Mouse (Mus musculus): Measurements from ENCODE around the gene Shroom3. TPM values are rescaled to one million over a fixed set of nuclear protein-coding genes. Genes with fewer than 3 reads are reported as not detected.

Gene Shroom3
- polyA plus RNA-seq, 1 experiment from 2014 or later = 2.9 TPM

DNA sequence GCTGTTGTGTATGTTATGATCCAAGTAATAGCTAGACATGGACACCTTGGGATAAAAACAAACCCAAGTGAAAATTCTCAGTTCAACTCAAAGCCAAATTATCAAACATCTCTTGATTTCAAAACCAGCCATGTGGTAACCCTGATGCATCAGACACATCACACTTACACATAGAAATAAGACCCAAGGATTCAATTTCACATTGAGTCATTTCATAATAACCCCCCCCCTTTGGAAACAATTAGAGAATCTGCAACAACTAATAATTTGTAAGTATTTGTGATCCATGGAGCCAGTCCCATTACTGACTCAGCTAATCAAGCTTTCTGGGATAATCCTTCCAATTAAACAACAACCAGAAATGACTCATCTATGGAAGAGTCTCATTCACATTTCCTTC lies 190.3 kb downstream of the Shroom3 start:
- no peak overlapping the region for H3K9ac ChIP-seq (replicated peaks; ENCODE audit: low read depth, low read length)
- ATAC-seq (ENCODE audit: low read depth) = no peak
- H3K36me3 ChIP-seq (ENCODE audit: control insufficient read depth, insufficient read depth, low read length) = no peaks in the 10 kb centered on the region

DNA sequence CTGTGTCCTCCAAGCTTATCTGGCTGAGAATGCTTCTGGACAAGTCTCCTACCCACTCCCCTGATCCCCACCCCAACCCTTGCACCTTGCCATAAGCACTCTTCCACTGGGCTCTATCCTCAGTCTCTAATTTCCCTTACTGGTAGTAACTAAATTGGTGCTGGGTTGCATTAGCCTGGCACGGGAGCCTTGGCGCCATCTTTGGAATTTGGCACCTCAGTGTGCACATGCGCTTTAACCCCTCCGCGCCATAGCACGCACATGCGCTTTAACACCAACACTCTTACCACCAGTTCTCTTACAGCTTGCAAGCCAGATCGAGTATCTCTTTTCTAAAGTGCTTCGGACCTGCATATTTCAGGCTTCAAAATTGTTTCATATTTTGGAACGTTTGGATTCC lies 192.6 kb downstream of the Shroom3 start:
- no peaks in the 10 kb centered on the region for H3K4me1 ChIP-seq (ENCODE audit: control insufficient read depth, insufficient read depth, low read length)

More for the DNA sequence above, 190.3 kb downstream of the Shroom3 start:
- H3K4me2 ChIP-seq (ENCODE audit: low read depth, low read length) = no peak overlapping the region
- H3K27me3 ChIP-seq (ENCODE audit: control insufficient read depth, insufficient read depth, low read length) = no peaks in the 10 kb centered on the region
- H3K4me1 ChIP-seq (ENCODE audit: control insufficient read depth, insufficient read depth, low read length) = no peaks in the 10 kb centered on the region
- H3K4me3 ChIP-seq (ENCODE audit: low read depth, low read length) = no peak overlapping the region
- H3K9me3 ChIP-seq (ENCODE audit: control insufficient read depth, low read length) = no peaks in the 10 kb centered on the region
- no peak overlapping the region for H3K27ac ChIP-seq (ENCODE audit: low read depth, low read length)

DNA sequence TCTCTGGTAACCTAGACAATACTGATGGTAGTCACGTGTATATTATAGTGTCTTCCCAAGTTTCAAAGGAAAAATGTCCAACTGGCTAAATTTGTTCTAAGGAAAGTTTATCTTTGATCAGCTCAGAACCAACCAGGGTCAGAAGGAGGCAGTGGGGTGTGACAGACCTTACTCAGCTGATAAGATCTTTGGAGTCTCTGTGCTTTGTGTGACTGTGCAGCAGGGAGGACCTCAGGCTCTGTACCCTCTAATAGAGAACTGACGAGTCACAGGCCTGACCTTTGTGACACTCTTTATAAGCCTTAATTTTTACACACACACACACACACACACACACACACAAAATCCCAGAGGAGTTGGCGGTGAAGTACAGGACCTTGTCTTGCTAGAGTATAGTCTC lies 193.9 kb downstream of the Shroom3 start:
- Histone ChIP-seq H3K9ac (replicated peaks; ENCODE audit: low read depth, low read length) (no peak overlapping the region), H3K4me3 (ENCODE audit: low read depth, low read length) (no peak overlapping the region), H3K9me3 (ENCODE audit: control insufficient read depth, low read length) (no peaks in the 10 kb centered on the region), H3K4me2 (ENCODE audit: low read depth, low read length) (no peak overlapping the region), H3K27me3 (ENCODE audit: control insufficient read depth, insufficient read depth, low read length) (no peaks in the 10 kb centered on the region), H3K4me1 (ENCODE audit: control insufficient read depth, insufficient read depth, low read length) (no peaks in the 10 kb centered on the region), H3K36me3 (ENCODE audit: control insufficient read depth, insufficient read depth, low read length) (no peaks in the 10 kb centered on the region), H3K27ac (ENCODE audit: low read depth, low read length) (no peak overlapping the region)
- ATAC-seq (ENCODE audit: low read depth) = no peak
- WGBS = 82% methylated on average over 3 of the region's 3 CpGs

More for the DNA sequence above, 192.6 kb downstream of the Shroom3 start:
- no peak overlapping the region for H3K9ac ChIP-seq (replicated peaks; ENCODE audit: low read depth, low read length)
- H3K27me3 ChIP-seq (ENCODE audit: control insufficient read depth, insufficient read depth, low read length) = no peaks in the 10 kb centered on the region
- H3K36me3 ChIP-seq (ENCODE audit: control insufficient read depth, insufficient read depth, low read length) = no peaks in the 10 kb centered on the region
- 95% methylated on average over 10 of the region's 10 CpGs for WGBS
- no peak for ATAC-seq (ENCODE audit: low read depth)
- no peak overlapping the region for H3K27ac ChIP-seq (ENCODE audit: low read depth, low read length)
- no peak overlapping the region for H3K4me3 ChIP-seq (ENCODE audit: low read depth, low read length)
- H3K4me2 ChIP-seq (ENCODE audit: low read depth, low read length) = no peak overlapping the region
- no peaks in the 10 kb centered on the region for H3K9me3 ChIP-seq (ENCODE audit: control insufficient read depth, low read length)

DNA sequence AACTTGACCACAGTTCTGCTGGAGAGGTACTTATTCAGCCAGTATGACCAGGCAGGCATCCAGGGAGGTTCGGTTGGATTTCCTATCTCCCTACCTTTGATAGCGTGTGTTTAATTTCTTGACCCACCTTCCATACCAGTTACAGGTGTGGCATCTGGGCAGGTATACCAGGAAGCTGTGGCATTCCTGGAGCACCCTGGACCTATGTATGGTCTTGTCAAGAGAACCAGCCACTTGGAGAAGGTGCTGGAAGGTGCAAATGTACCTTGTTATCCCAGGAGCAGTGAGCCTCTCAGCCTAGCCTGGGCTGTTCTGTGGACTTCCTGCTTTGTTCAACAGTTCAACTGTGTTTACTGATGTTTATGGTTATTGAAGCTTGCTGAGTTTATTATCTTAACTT lies 197.2 kb downstream of the Shroom3 start:
- Histone ChIP-seq H3K9ac (replicated peaks; ENCODE audit: low read depth, low read length) (no peak overlapping the region), H3K9me3 (ENCODE audit: control insufficient read depth, low read length) (no peaks in the 10 kb centered on the region), H3K4me3 (ENCODE audit: low read depth, low read length) (no peak overlapping the region), H3K27me3 (ENCODE audit: control insufficient read depth, insufficient read depth, low read length) (no peaks in the 10 kb centered on the region), H3K27ac (ENCODE audit: low read depth, low read length) (no peak overlapping the region), H3K4me2 (ENCODE audit: low read depth, low read length) (no peak overlapping the region), H3K4me1 (ENCODE audit: control insufficient read depth, insufficient read depth, low read length) (no peaks in the 10 kb centered on the region), H3K36me3 (ENCODE audit: control insufficient read depth, insufficient read depth, low read length) (no peaks in the 10 kb centered on the region)
- WGBS = 100% methylated on average over 2 of the region's 2 CpGs
- ATAC-seq (ENCODE audit: low read depth) = no peak

DNA sequence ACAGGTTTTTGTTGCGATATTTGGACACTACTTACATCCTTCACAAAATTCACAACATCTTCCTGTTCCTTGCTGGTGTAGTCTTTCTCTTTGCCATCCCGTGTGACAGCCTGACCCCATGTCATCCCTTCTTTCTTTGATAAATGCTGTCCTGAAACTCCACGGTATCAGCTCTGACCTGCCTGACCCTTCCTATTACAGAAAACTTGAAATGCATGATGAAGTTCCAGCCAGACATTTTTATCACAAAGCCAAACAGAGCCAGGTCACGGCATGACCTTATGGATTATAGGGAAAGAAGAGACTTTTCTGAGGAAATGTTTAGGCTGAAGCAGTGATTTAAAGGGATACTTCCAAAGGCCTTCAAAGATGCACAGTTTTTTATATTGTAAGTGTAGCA lies 197.7 kb downstream of the Shroom3 start:
- Histone ChIP-seq H3K27ac (ENCODE audit: low read depth, low read length) (no peak overlapping the region), H3K9me3 (ENCODE audit: control insufficient read depth, low read length) (no peaks in the 10 kb centered on the region), H3K9ac (replicated peaks; ENCODE audit: low read depth, low read length) (no peak overlapping the region), H3K36me3 (ENCODE audit: control insufficient read depth, insufficient read depth, low read length) (no peaks in the 10 kb centered on the region), H3K4me1 (ENCODE audit: control insufficient read depth, insufficient read depth, low read length) (no peaks in the 10 kb centered on the region), H3K4me2 (ENCODE audit: low read depth, low read length) (no peak overlapping the region), H3K27me3 (ENCODE audit: control insufficient read depth, insufficient read depth, low read length) (no peaks in the 10 kb centered on the region), H3K4me3 (ENCODE audit: low read depth, low read length) (no peak overlapping the region)
- no peak for ATAC-seq (ENCODE audit: low read depth)
- 58% methylated on average over 4 of the region's 4 CpGs for WGBS

DNA sequence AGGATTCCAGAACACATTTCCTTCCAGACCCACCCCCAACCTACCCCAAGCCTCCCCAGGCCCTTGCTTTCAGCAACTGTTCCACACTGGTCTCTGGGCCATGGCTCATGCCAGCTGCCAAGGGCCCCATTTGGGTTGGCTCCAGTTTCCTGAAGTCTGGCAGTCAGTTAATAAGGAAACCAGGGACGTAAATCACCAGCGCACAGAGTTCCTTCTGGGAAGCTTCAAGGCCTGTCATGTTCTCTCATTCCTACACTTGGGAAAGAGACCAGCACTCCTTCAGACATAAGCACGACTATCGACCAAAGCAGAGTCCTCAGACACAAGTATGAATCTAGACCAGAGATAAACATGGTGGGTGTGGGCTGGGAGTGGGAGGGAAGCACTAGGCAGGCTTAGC lies 202.9 kb downstream of the Shroom3 start:
- H3K4me1 ChIP-seq (ENCODE audit: control insufficient read depth, insufficient read depth, low read length) = no peaks in the 10 kb centered on the region
- 85% methylated on average over 4 of the region's 4 CpGs for WGBS
- no peaks in the 10 kb centered on the region for H3K9me3 ChIP-seq (ENCODE audit: control insufficient read depth, low read length)
- H3K4me2 ChIP-seq (ENCODE audit: low read depth, low read length) = no peak overlapping the region
- no peak for ATAC-seq (ENCODE audit: low read depth)
- no peaks in the 10 kb centered on the region for H3K36me3 ChIP-seq (ENCODE audit: control insufficient read depth, insufficient read depth, low read length)
- H3K27ac ChIP-seq (ENCODE audit: low read depth, low read length) = no peak overlapping the region
- H3K4me3 ChIP-seq (ENCODE audit: low read depth, low read length) = no peak overlapping the region
- no peak overlapping the region for H3K9ac ChIP-seq (replicated peaks; ENCODE audit: low read depth, low read length)
- no peaks in the 10 kb centered on the region for H3K27me3 ChIP-seq (ENCODE audit: control insufficient read depth, insufficient read depth, low read length)

DNA sequence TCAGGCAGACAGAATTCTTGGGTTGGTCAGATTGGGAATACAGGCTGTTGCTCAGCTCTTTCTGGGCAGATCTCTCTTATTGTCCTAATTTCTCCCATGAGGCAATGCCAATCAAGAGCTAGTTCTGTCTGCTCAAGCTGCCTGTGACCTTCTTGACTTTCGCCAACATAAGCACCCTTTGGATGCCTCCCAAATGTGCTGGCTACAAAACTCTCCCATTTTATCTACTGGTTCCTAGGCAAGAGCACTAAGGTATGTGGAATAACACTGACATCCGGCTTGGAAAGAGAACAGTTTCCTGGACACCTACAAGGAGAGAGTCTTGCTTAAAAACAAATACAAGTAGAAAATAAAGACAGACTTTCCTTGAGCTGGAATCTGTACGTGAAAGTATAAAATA lies 204.3 kb downstream of the Shroom3 start:
- Histone ChIP-seq H3K4me3 (ENCODE audit: low read depth, low read length) (no peak overlapping the region), H3K4me2 (ENCODE audit: low read depth, low read length) (no peak overlapping the region), H3K36me3 (ENCODE audit: control insufficient read depth, insufficient read depth, low read length) (no peaks in the 10 kb centered on the region), H3K4me1 (ENCODE audit: control insufficient read depth, insufficient read depth, low read length) (no peaks in the 10 kb centered on the region), H3K27ac (ENCODE audit: low read depth, low read length) (no peak overlapping the region), H3K27me3 (ENCODE audit: control insufficient read depth, insufficient read depth, low read length) (no peaks in the 10 kb centered on the region), H3K9ac (replicated peaks; ENCODE audit: low read depth, low read length) (no peak overlapping the region), H3K9me3 (ENCODE audit: control insufficient read depth, low read length) (no peaks in the 10 kb centered on the region)
- ATAC-seq (ENCODE audit: low read depth) = no peak
- WGBS = 63% methylated on average over 3 of the region's 3 CpGs

DNA sequence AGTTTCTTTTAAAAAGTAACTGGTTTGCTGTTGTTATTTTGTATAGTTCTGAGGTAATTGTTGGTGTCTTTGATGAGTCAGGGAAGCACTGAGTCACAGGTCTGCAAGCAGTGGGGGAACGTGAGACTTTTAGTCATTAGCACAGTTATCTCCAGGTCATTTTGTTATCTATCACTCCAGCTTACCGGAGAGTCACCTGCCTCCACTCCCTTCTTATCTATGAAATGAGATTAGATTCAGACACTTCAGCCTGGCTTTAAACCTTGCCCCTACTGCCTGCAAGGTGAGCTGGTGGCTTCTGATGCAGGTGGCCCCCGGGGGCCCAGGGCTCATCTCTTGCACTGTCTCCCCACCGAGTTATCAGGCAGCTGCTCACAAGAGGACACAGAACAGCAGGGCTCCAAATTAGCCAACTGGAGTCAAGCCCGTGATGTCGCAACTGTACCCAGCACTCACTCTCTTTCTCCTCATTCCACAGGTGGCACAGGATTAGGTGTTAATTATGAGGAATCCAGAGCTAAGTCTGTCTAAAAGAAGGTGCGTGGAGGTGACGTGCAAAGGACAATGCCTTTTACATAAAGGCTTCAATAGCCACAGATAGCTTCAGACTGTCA lies 205.5 kb downstream of the Shroom3 start:
- Histone ChIP-seq H3K9me3 (ENCODE audit: control insufficient read depth, low read length) (no peaks in the 10 kb centered on the region), H3K27ac (ENCODE audit: low read depth, low read length) (no peak overlapping the region), H3K9ac (replicated peaks; ENCODE audit: low read depth, low read length) (no peak overlapping the region), H3K36me3 (ENCODE audit: control insufficient read depth, insufficient read depth, low read length) (no peaks in the 10 kb centered on the region), H3K27me3 (ENCODE audit: control insufficient read depth, insufficient read depth, low read length) (no peaks in the 10 kb centered on the region), H3K4me2 (ENCODE audit: low read depth, low read length) (no peak overlapping the region), H3K4me1 (ENCODE audit: control insufficient read depth, insufficient read depth, low read length) (peaks cover 2% of the 10 kb centered on the region; the same call in 1 of the 2 replicates), H3K4me3 (ENCODE audit: low read depth, low read length) (no peak overlapping the region)
- ATAC-seq (ENCODE audit: low read depth) = no peak
- WGBS = 74% methylated on average over 8 of the region's 8 CpGs

DNA sequence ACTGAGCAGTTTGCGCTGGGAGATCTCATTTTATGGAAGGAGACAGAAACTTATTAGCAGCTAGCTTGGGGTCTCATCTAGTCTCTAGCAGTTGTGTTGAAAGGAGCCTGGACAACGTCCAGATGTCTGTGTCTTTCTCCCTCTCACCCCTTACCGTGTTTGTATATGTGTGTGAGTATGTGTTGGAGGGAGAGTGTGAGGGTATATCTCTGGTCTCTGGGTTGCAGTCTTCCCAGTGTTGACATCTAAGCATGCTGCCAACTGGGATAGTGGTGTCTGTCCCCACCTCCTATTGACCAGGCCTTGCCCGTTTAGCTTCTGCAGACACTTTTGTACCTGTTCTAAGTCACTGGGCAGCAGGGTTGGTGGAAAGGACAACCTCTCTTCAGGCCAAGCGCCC lies 207.7 kb downstream of the Shroom3 start:
- no peaks in the 10 kb centered on the region for H3K36me3 ChIP-seq (ENCODE audit: control insufficient read depth, insufficient read depth, low read length)
- H3K9ac ChIP-seq (replicated peaks; ENCODE audit: low read depth, low read length) = no peak overlapping the region
- WGBS = 91% methylated on average over 5 of the region's 5 CpGs
- H3K27ac ChIP-seq (ENCODE audit: low read depth, low read length) = no peak overlapping the region
- no peaks in the 10 kb centered on the region for H3K9me3 ChIP-seq (ENCODE audit: control insufficient read depth, low read length)
- no peak for ATAC-seq (ENCODE audit: low read depth)
- H3K4me3 ChIP-seq (ENCODE audit: low read depth, low read length) = no peak overlapping the region
- no peak overlapping the region for H3K4me2 ChIP-seq (ENCODE audit: low read depth, low read length)
- H3K4me1 ChIP-seq (ENCODE audit: control insufficient read depth, insufficient read depth, low read length) = peaks cover 3% of the 10 kb centered on the region; the same call in 1 of the 2 replicates
- no peaks in the 10 kb centered on the region for H3K27me3 ChIP-seq (ENCODE audit: control insufficient read depth, insufficient read depth, low read length)
